Mouse (Mus musculus) spleen, adult 10 weeks (tissue): ENCODE data around the gene Vmn1r234. TPM values are rescaled to one million over a fixed set of nuclear protein-coding genes. Genes with fewer than 3 reads are reported as not detected.

Source experiments
- polyA plus RNA-seq: library from polyadenylated mRNA; stranded (reverse); fragments of 350-450 nt; fragmentation: Illumina TruSeq; extraction: RNeasy Lipid Tissue Mini Kit (QIAGEN cat#74804); gene quantifications from one replicate; pipeline ENCODE4 v1.2.3, GENCODE M21; 2015; ENCODE audit warnings: low replicate concordance; ENCODE audit not compliant: insufficient read depth

Gene Vmn1r234
- not detected for polyA plus RNA-seq

GRCm38 (mm10) chr17:21225787-21226186, at the start of gene Vmn1r234:
Vmn1r234 (plus strand) TSS chr17:21226087.

GRCm38 (mm10) chr17:21256111-21256510, 30.2 kb downstream of the Vmn1r234 start, which contains the start of gene Vmn1r235:
Vmn1r235 (plus strand) TSS chr17:21256411.

GRCm38 (mm10) chr17:21282642-21283041, 56.8 kb downstream of the Vmn1r234 start, which contains the start of gene Vmn1r236:
Vmn1r236 (plus strand) TSS chr17:21282942.

Other genes with a start within 250 kb of the Vmn1r234 start
- gene Vmn1r233, start 229.6 kb upstream of the Vmn1r234 start, polyA plus RNA-seq = not detected
- gene Zfp160, start 217.2 kb upstream of the Vmn1r234 start, polyA plus RNA-seq = 45.3 TPM
- not detected for gene Vmn1r235, start 30.3 kb downstream of the Vmn1r234 start, polyA plus RNA-seq
- not detected for gene Vmn1r236, start 56.9 kb downstream of the Vmn1r234 start, polyA plus RNA-seq
- not detected for gene Vmn1r237, start 85.8 kb downstream of the Vmn1r234 start, polyA plus RNA-seq
- gene Zfp677, start 157.7 kb downstream of the Vmn1r234 start, polyA plus RNA-seq = 15.6 TPM
- 13.0 TPM for gene Zfp54, start 197.1 kb downstream of the Vmn1r234 start, polyA plus RNA-seq
- gene Zfp51, start 224.3 kb downstream of the Vmn1r234 start, polyA plus RNA-seq = 27.8 TPM